Comparison of ENCODE assay signal across 8 mouse cellular contexts in the genomic region with DNA sequence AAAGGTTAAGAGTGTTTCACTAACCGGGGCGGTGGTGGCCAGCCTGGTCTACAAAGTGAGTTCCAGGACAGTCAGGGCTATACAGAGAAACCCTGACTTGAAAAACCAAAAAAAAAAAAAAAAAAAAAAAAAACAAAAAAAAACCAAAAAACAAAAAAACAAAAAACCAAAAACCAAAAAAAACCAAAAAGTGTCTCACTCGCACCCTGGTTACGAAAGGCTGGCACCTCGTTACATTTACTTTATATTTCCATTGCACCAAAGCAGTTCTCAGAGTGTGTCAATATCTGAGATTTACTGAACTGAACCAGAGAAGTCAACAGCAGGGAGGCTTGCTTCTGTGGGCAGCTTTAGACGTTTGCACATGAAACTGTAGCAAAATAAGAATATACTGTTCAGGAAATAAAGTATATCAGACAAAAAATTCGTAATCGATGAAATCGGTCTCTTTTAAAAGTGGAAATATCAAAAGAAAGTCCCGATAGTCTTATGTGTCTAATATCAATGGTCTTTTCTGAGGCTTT. TPM values are rescaled to one million over a fixed set of nuclear protein-coding genes. Genes with fewer than 3 reads are reported as not detected.
DNase-seq lines count a peak whose midpoint lies in the region; ATAC-seq lines count a peak whose summit lies in the region.

No protein-coding gene starts in this region.

- H3K4me1 ChIP-seq in kidney, embryonic 15.5 days: peaks cover 12% of the 10 kb centered on the region
- H3K4me1 ChIP-seq in hindbrain, embryonic 14.5 days (replicated peaks; ENCODE audit: control insufficient read depth, insufficient read depth, low read length): peaks cover 11% of the 10 kb centered on the region
- H3K4me1 ChIP-seq in midbrain, embryonic 14.5 days (ENCODE audit: control insufficient read depth, insufficient read depth, low read length): peaks cover 11% of the 10 kb centered on the region

- H3K9me3 ChIP-seq in kidney, embryonic 15.5 days (replicated peaks): no peaks in the 10 kb centered on the region
- no peaks in the 10 kb centered on the region for H3K9me3 ChIP-seq in hindbrain, embryonic 14.5 days (ENCODE audit: control insufficient read depth, low read length)
- H3K9me3 ChIP-seq in midbrain, embryonic 14.5 days (ENCODE audit: control insufficient read depth, low read length): no peaks in the 10 kb centered on the region

- H3K27me3 ChIP-seq in kidney, embryonic 15.5 days: no peaks in the 10 kb centered on the region
- H3K27me3 ChIP-seq in hindbrain, embryonic 14.5 days (ENCODE audit: control insufficient read depth, insufficient read depth, low read length): no peaks in the 10 kb centered on the region
- H3K27me3 ChIP-seq in midbrain, embryonic 14.5 days (ENCODE audit: control insufficient read depth, insufficient read depth, low read length): no peaks in the 10 kb centered on the region

- no peak for ATAC-seq in kidney, embryonic 15.5 days (replicated peaks; ENCODE audit: low FRiP score)
- no peak for ATAC-seq in hindbrain, embryonic 14.5 days (ENCODE audit: low FRiP score)
- no peak for ATAC-seq in midbrain, embryonic 14.5 days (ENCODE audit: low FRiP score, low TSS enrichment)
- ATAC-seq in megakaryocyte progenitor cell, adult 5-6 weeks (replicated peaks; ENCODE audit: poor library complexity): no peak

- peak overlapping the region; percentile 68 for H3K4me2 ChIP-seq in kidney, embryonic 15.5 days
- peak overlapping the region; percentile 69 for H3K4me2 ChIP-seq in hindbrain, embryonic 14.5 days (replicated peaks)
- H3K4me2 ChIP-seq in midbrain, embryonic 14.5 days (ENCODE audit: low read length): peak overlapping the region; percentile 94

- no peak for DNase-seq in kidney, postnatal 14 days
- DNase-seq in brain, adult 2 months (ENCODE audit: low read depth, low spot score): peak; percentile 47
- DNase-seq in hindbrain, embryonic 14.5 days (ENCODE audit: low spot score): peak; percentile 48
- peak; percentile 47 for DNase-seq in midbrain, embryonic 14.5 days
- no peak for DNase-seq in urinary bladder, postnatal 36 days (ENCODE audit: low spot score in 2 of 2)
- DNase-seq in left cerebral cortex, adult 18-20 months (ENCODE audit: low spot score in 2 of 2): no peak

- peak overlapping the region; percentile 75 for H3K4me3 ChIP-seq in kidney, embryonic 15.5 days (replicated peaks)
- H3K4me3 ChIP-seq in hindbrain, embryonic 14.5 days (replicated peaks; ENCODE audit: low read length): peak overlapping the region; percentile 94
- H3K4me3 ChIP-seq in midbrain, embryonic 14.5 days (replicated peaks; ENCODE audit: low read depth, low read length): peak overlapping the region; percentile 98

- 36% methylated on average over 10 of the region's 10 CpGs for WGBS in kidney, embryonic 15.5 days
- WGBS in hindbrain, embryonic 14.5 days: 39% methylated on average over 10 of the region's 10 CpGs
- WGBS in midbrain, embryonic 14.5 days: 35% methylated on average over 10 of the region's 10 CpGs

- peaks cover 10% of the 10 kb centered on the region; the same call in 1 of the 2 replicates for H3K36me3 ChIP-seq in kidney, embryonic 15.5 days
- no peaks in the 10 kb centered on the region for H3K36me3 ChIP-seq in hindbrain, embryonic 14.5 days (replicated peaks; ENCODE audit: control insufficient read depth, insufficient read depth)
- no peaks in the 10 kb centered on the region for H3K36me3 ChIP-seq in midbrain, embryonic 14.5 days (ENCODE audit: control insufficient read depth, insufficient read depth, low read length)

- H3K27ac ChIP-seq in kidney, embryonic 15.5 days: peak overlapping the region; percentile 95; the same call in 1 of the 2 replicates
- H3K27ac ChIP-seq in hindbrain, embryonic 14.5 days: peak overlapping the region; percentile 75
- H3K27ac ChIP-seq in midbrain, embryonic 14.5 days (replicated peaks; ENCODE audit: low read depth, low read length): peak overlapping the region; percentile 79

- peak overlapping the region; percentile 84; the same call in 1 of the 2 replicates for H3K9ac ChIP-seq in kidney, embryonic 15.5 days
- peak overlapping the region; percentile 90 for H3K9ac ChIP-seq in hindbrain, embryonic 14.5 days
- H3K9ac ChIP-seq in midbrain, embryonic 14.5 days (replicated peaks; ENCODE audit: low read length): no peak overlapping the region; the same call in 1 of the 2 replicates

RNA-seq across cellular contexts. Expression of a gene that starts 0.5 kb away (rescaled TPM):
- 10.8 and 13.1 TPM in 2 replicates for polyA plus RNA-seq in kidney, embryonic 15.5 days (2015; fragmentation: Nextera tagmentation; extraction: Ambion mirVana)
- 12.3 and 13.2 TPM in 2 replicates for polyA plus RNA-seq in hindbrain, embryonic 14.5 days (2014; fragmentation: Nextera tagmentation; extraction: Ambion mirVana)
- polyA plus RNA-seq in midbrain, embryonic 14.5 days (2014; fragmentation: Nextera tagmentation; extraction: Ambion mirVana): 10.8 and 12.4 TPM in 2 replicates
- 14.0 and 16.1 TPM in 2 replicates for total RNA-seq in megakaryocyte progenitor cell, adult 5-6 weeks (2015)
- 13.2 and 17.8 TPM in 2 replicates for total RNA-seq in megakaryocyte progenitor cell, adult 5-6 weeks (2017)
- total RNA-seq in left cerebral cortex, adult 18-20 months (2021): 10 to 100 TPM; 63.1 to 64.1 TPM

RNA-seq across cellular contexts. Expression of a gene that starts 54.7 kb away (rescaled TPM):
- 0.63 and 1.1 TPM in 2 replicates for polyA plus RNA-seq in kidney, embryonic 15.5 days (2015; fragmentation: Nextera tagmentation; extraction: Ambion mirVana)
- 17.4 and 20.5 TPM in 2 replicates for polyA plus RNA-seq in hindbrain, embryonic 14.5 days (2014; fragmentation: Nextera tagmentation; extraction: Ambion mirVana)
- polyA plus RNA-seq in midbrain, embryonic 14.5 days (2014; fragmentation: Nextera tagmentation; extraction: Ambion mirVana): 10.1 and 11.3 TPM in 2 replicates
- total RNA-seq in megakaryocyte progenitor cell, adult 5-6 weeks (2015): not detected in 2 replicates
- total RNA-seq in megakaryocyte progenitor cell, adult 5-6 weeks (2017): not detected in 2 replicates
- total RNA-seq in left cerebral cortex, adult 18-20 months (2021): 100 to 1,000 TPM; 226 to 265 TPM

Comparison
In these comparisons a context has a peak if more than half of its experiments do, and no peak if none do; other contexts are left out.
1. DNase-seq: peak in brain, adult 2 months (single experiment), hindbrain, embryonic 14.5 days (single experiment) and midbrain, embryonic 14.5 days (single experiment); none in kidney, postnatal 14 days (single experiment), urinary bladder, postnatal 36 days (0 of 2) and left cerebral cortex, adult 18-20 months (0 of 2).
2. Peak in every context shown above with its lines, with median percentiles within 50 percentile points of each other: H3K27ac ChIP-seq, H3K4me2 ChIP-seq and H3K4me3 ChIP-seq.